Mouse (Mus musculus) small intestine, adult 2 months (tissue): ENCODE measurements at regions not wholly inside any gene's neighbourhood (a gene's known extent, or its start where the extent isn't known, plus 50 kb on each side); places are given as distances from the start of the nearest gene placed in this dataset.

Experiments used
- CTCF ChIP-seq: fragments of 200-500 bp; IDR thresholded peaks from 2 replicates; pipeline ENCODE4 v1.5.1; 2012; ENCODE audit warnings: low read depth, mild to moderate bottlenecking, control low read depth, inconsistent platforms, low read length, moderate library complexity, mixed read lengths; ENCODE audit not compliant: insufficient replicate concordance, insufficient read length; ENCODE audit errors: extremely low read depth
- POLR2A ChIP-seq: fragments of 200-500 bp; IDR thresholded peaks from 2 replicates; pipeline ENCODE4 v1.6.1; 2012; ENCODE audit warnings: low read depth, mild to moderate bottlenecking, control low read depth, inconsistent platforms, low read length, moderate library complexity

DNA sequence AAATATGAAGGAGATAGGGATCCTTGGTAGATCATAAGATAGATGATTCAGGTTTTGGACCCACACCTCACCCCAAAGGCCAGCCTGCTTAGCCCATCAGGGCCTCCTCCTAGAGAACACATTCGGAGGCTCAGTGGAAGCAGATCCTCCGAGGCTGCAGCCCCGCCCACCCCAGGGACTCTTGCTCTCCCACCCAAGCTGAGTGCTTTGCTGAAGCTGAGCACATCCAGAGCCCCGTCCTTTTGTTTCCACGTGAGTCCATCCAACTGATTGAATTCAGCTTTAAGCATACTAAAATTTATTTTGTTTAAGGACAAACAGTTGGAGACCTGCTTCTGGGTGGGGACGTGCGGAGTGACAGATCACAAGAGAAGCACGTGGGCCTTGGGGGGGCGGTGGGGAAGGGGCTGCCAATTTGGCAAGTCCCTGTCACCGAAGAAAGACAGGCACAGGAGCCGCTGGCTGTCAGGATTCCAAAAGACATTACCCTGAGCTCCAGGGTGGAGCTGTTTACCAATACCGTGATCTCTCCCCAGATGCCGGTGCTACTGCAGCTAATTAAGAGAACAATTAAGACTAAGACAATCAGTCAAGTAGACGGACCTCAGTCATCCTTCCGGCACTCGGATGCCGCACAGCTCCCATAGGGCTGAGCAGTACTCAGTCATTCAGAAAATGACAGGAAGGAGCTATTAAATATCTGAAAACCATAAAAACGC is 448.9 kb upstream of the Spred2 start:
- no peak for TF ChIP-seq POLR2A
- TF ChIP-seq CTCF = no peak
